Mouse (Mus musculus) CH12.LX (cell line): ENCODE results near the gene Clpb. TPM values are rescaled to one million over a fixed set of nuclear protein-coding genes. Genes with fewer than 3 reads are reported as not detected.

ENCODE experiments used
- DNase-seq: peaks from one replicate; pipeline ENCODE4 v3.0.0-alpha.2; 2013; ENCODE audit errors: extremely low read depth
- H3K27ac ChIP-seq: 2 replicates; pipeline ENCODE4 v1.5.1; 2012; ENCODE audit warnings: low read depth, mild to moderate bottlenecking, control low read depth, moderate library complexity; ENCODE audit not compliant: insufficient read depth
- H3K27me3 ChIP-seq: replicated peaks from 2 replicates; pipeline ENCODE3; 2012; ENCODE audit warnings: inconsistent platforms
- H3K36me3 ChIP-seq, 2 experiments: replicated peaks in 1 of 2; 2 replicates each; pipeline versions ENCODE3 to v1.6.1; 2012; ENCODE audit warnings: inconsistent platforms in 1 of 2, low read length in 1 of 2, mild to moderate bottlenecking in 1 of 2, mixed read lengths in 1 of 2, moderate library complexity in 1 of 2; ENCODE audit not compliant: control insufficient read depth in 1 of 2, insufficient read depth in 1 of 2
- H3K4me1 ChIP-seq, 2 experiments: 2 replicates each; pipeline ENCODE4 v1.6.1; 2012; ENCODE audit warnings: inconsistent platforms in 1 of 2, moderate library complexity in 1 of 2; ENCODE audit not compliant: insufficient read depth in 2 of 2, control insufficient read depth in 1 of 2
- H3K4me2 ChIP-seq: 2 replicates; pipeline ENCODE4 v1.6.1; 2012; ENCODE audit warnings: low read depth, mild to moderate bottlenecking, control low read depth; ENCODE audit not compliant: poor library complexity, insufficient read depth, severe bottlenecking
- H3K4me3 ChIP-seq, 3 experiments: fragments of 150-350 bp in 1 of 3; sonication (generic) in 1 of 3; replicated peaks in 1 of 3; 2 replicates each; pipeline versions ENCODE3 to v1.5.1; 2011 to 2012; ENCODE audit warnings: low read depth in 2 of 3, low read length in 2 of 3, mild to moderate bottlenecking in 2 of 3, moderate library complexity in 2 of 3, control low read depth in 1 of 3, improper control_type of control experiment in 1 of 3, inconsistent platforms in 1 of 3, mixed read lengths in 1 of 3; ENCODE audit not compliant: poor library complexity in 1 of 3
- H3K79me2 ChIP-seq: replicated peaks from 2 replicates; pipeline ENCODE4 v1.6.1; 2012; ENCODE audit warnings: mild to moderate bottlenecking, moderate library complexity; ENCODE audit not compliant: control insufficient read depth, poor library complexity, insufficient read depth, severe bottlenecking; ENCODE audit errors: extremely low read depth
- H3K9ac ChIP-seq: 2 replicates; pipeline ENCODE4 v1.6.1; 2012; ENCODE audit warnings: low read depth, mild to moderate bottlenecking, control low read depth, moderate library complexity; ENCODE audit not compliant: insufficient read depth
- H3K9me3 ChIP-seq: replicated peaks from 2 replicates; pipeline ENCODE3; 2012; ENCODE audit warnings: low read length, inconsistent platforms, mixed read lengths
- CTCF ChIP-seq, 2 experiments: IDR thresholded peaks in 1 of 2; conservative IDR thresholded peaks in 1 of 2; 2 replicates each; pipeline ENCODE4 v1.5.1; 2011 to 2012; ENCODE audit warnings: low read depth in 2 of 2, low read length in 2 of 2, improper control_type of control experiment in 1 of 2, inconsistent platforms in 1 of 2, mild to moderate bottlenecking in 1 of 2, moderate library complexity in 1 of 2
- EP300 ChIP-seq: IDR thresholded peaks from 2 replicates; pipeline ENCODE4 v1.6.1; 2011; ENCODE audit warnings: low read length, improper control_type of control experiment
- GABPA ChIP-seq: IDR thresholded peaks from 2 replicates; pipeline ENCODE4 v1.6.1; 2012; ENCODE audit warnings: low read depth, low read length, improper control_type of control experiment, inconsistent platforms; ENCODE audit not compliant: insufficient replicate concordance
- HCFC1 ChIP-seq: IDR thresholded peaks from 2 replicates; pipeline ENCODE4 v1.6.1; 2012; ENCODE audit warnings: low read depth, mild to moderate bottlenecking, inconsistent platforms, low read length, improper control_type of control experiment
- JUN ChIP-seq: IDR thresholded peaks from 2 replicates; pipeline ENCODE4 v1.6.1; 2011; ENCODE audit warnings: low read depth, mild to moderate bottlenecking, low read length, improper control_type of control experiment, moderate library complexity; ENCODE audit not compliant: insufficient read depth
- KAT2A ChIP-seq: IDR thresholded peaks from 2 replicates; pipeline ENCODE4 v1.6.1; 2012; ENCODE audit warnings: low read length, improper control_type of control experiment, inconsistent platforms; ENCODE audit not compliant: insufficient replicate concordance
- MAZ ChIP-seq: IDR thresholded peaks from 2 replicates; pipeline ENCODE4 v1.6.1; 2012; ENCODE audit warnings: low read depth, mild to moderate bottlenecking, inconsistent platforms, low read length, improper control_type of control experiment, moderate library complexity
- MEF2A ChIP-seq: IDR thresholded peaks from 2 replicates; pipeline ENCODE4 v1.6.1; 2014; ENCODE audit warnings: low read depth, mild to moderate bottlenecking, inconsistent platforms, low read length, improper control_type of control experiment, borderline replicate concordance
- MYC ChIP-seq: IDR thresholded peaks from 2 replicates; pipeline ENCODE4 v1.6.1; 2011; ENCODE audit warnings: low read depth, mild to moderate bottlenecking, improper control_type of control experiment, low read length
- NELFE ChIP-seq: IDR thresholded peaks from 2 replicates; pipeline ENCODE4 v1.6.1; 2011; ENCODE audit warnings: low read depth, low read length, improper control_type of control experiment
- NRF1 ChIP-seq: IDR thresholded peaks from 2 replicates; pipeline ENCODE4 v1.6.1; 2014; ENCODE audit warnings: low read depth, mild to moderate bottlenecking, inconsistent platforms, low read length, improper control_type of control experiment, moderate library complexity
- POLR2A ChIP-seq: IDR thresholded peaks from 2 replicates; pipeline ENCODE4 v1.6.1; 2011; ENCODE audit warnings: low read depth, mild to moderate bottlenecking, improper control_type of control experiment, low read length
- POLR2AphosphoS2 ChIP-seq: IDR thresholded peaks from 2 replicates; pipeline ENCODE4 v1.6.1; 2011; ENCODE audit warnings: low read depth, low read length, improper control_type of control experiment
- SIN3A ChIP-seq: IDR thresholded peaks from 2 replicates; pipeline ENCODE4 v1.6.1; 2012; ENCODE audit warnings: low read length, improper control_type of control experiment, inconsistent platforms
- SMC3 ChIP-seq: IDR thresholded peaks from 2 replicates; pipeline ENCODE4 v1.6.1; 2011; ENCODE audit warnings: low read depth, low read length, improper control_type of control experiment
- UBTF ChIP-seq: IDR thresholded peaks from 2 replicates; pipeline ENCODE4 v1.6.1; 2012; ENCODE audit warnings: low read depth, mild to moderate bottlenecking, inconsistent platforms, low read length, improper control_type of control experiment, moderate library complexity
- USF1 ChIP-seq: IDR thresholded peaks from 2 replicates; pipeline ENCODE4 v1.6.1; 2014; ENCODE audit warnings: low read depth, mild to moderate bottlenecking, inconsistent platforms, low read length, improper control_type of control experiment
- ZKSCAN1 ChIP-seq: IDR thresholded peaks from 2 replicates; pipeline ENCODE4 v1.6.1; 2012; ENCODE audit warnings: low read depth, inconsistent platforms, low read length, improper control_type of control experiment, borderline replicate concordance
- ZMIZ1 ChIP-seq: IDR thresholded peaks from 2 replicates; pipeline ENCODE4 v1.6.1; 2012; ENCODE audit warnings: low read depth, mild to moderate bottlenecking, inconsistent platforms, low read length, improper control_type of control experiment
- ZNF384 ChIP-seq: IDR thresholded peaks from 2 replicates; pipeline ENCODE4 v1.6.1; 2012; ENCODE audit warnings: low read depth, low read length, improper control_type of control experiment, inconsistent platforms
- dilution Hi-C: fragments of 300-500 bp; cut with MboI; formaldehyde crosslinking; loops from 2 replicates; pipeline ENCODE4 v1.14.3; 2020; ENCODE audit warnings: low sequenced_read_pairs; ENCODE audit not compliant: extremely low pct_unique_long_range_greater_than_20kb, extremely low pct_ligation_motif_present
- in situ Hi-C: fragments of 300-500 bp; cut with MboI; formaldehyde crosslinking; loops from 3 replicates; pipeline ENCODE4 v1.14.3; 2019; ENCODE audit warnings: low sequenced_read_pairs, low pct_ligation_motif_present, low pct_unique_long_range_greater_than_20kb, mixed read lengths
- polyA plus RNA-seq: library from polyadenylated mRNA; unstranded; fragments of >175 nt; gene quantifications from 2 replicates; pipeline ENCODE4 v1.2.1, GENCODE M21; 2012; ENCODE audit warnings: low read depth; ENCODE audit not compliant: insufficient read length
- total RNA-seq, 2 experiments: library from RNA; depleted of rRNA; stranded (reverse); fragments of 300-350 nt in 1 of 2; fragments of >200 nt in 1 of 2; gene quantifications; 2 replicates each; pipeline ENCODE4 v1.2.3; 2012 to 2014

The Clpb gene
- total and polyA plus RNA-seq, 3 experiments: 25.5 to 68.4 (median 41.7) TPM

DNA sequence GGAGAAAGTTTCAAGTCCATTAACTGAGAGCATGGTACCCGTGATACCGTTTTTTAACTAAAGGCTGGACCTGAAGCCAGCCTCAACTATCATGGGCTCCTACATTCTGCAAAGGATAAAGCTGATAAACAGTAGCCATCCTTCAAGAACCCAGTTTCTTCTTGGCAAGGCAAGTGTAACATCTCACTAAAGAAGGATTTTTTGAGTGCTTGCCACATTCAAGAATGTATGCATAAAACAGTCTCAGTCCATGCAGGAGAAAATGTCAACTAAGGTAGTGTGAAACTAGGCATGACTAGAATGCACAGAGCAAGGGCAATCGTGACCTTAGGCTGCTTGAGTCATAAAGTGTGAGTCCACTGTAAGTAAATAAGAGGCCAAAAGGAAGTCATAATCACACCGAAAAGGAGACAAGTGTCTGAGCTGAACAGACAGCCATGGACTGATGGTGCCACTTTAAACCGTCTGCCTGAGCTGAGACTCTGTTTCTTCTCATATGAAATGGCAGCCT, 51.7 kb downstream of the Clpb start:
- H3K4me1 ChIP-seq: no peaks in the 10 kb centered on the region
- TF ChIP-seq UBTF (no peak), MEF2A (no peak), ZKSCAN1 (no peak), GABPA (no peak), ZNF384 (no peak), HCFC1 (no peak), MAZ (no peak), EP300 (no peak), JUN (no peak), MYC (no peak), USF1 (no peak), POLR2A (no peak), ZMIZ1 (no peak), CTCF (conservative IDR thresholded peaks at IDR 0.05 in 1 of 2, IDR thresholded peaks at IDR 0.05 in 1 of 2; ENCODE audit: low read depth in 2 of 2, low read length in 2 of 2) (no peak), SIN3A (no peak), SMC3 (no peak), NRF1 (no peak), POLR2AphosphoS2 (no peak)
- dilution Hi-C loops: no loop called here
- H3K9me3 ChIP-seq: no peaks in the 10 kb centered on the region
- H3K27ac ChIP-seq: no peak overlapping the region
- DNase-seq: no peak
- peaks cover 3 to 62% of the 10 kb centered on the region in 2 experiments for H3K36me3 ChIP-seq
- H3K9ac ChIP-seq: no peak overlapping the region
- in situ Hi-C loops: no loop called here
- no peak overlapping the region for H3K4me3 ChIP-seq
- H3K4me2 ChIP-seq: no peak overlapping the region
- no peaks in the 10 kb centered on the region for H3K79me2 ChIP-seq
- no peaks in the 10 kb centered on the region for H3K27me3 ChIP-seq

DNA sequence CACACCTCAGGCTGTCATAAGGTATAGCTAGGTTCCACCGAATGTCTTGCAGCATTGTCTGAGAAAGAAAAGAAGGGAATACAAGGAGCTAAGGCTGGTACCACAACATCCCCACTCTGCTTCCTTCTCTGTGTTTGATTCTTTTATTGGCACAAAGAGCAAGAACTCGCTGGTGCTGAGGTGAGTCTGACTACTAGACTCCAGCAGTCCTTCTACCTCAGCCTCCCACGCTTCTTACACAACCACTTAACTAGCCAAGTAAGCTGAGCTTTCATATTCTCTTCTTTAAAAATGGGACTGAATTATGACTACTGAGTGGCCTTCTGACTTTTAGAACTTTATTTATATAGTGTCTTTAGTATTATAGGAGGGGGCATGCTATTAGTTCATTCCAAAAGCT, 56.9 kb downstream of the Clpb start:
- no peaks in the 10 kb centered on the region for H3K79me2 ChIP-seq
- no peak overlapping the region for H3K9ac ChIP-seq
- TF ChIP-seq KAT2A (no peak), NELFE (no peak)
- no peak for DNase-seq
- dilution Hi-C loops: no loop called here
- in situ Hi-C loops: no loop called here
- H3K4me2 ChIP-seq: no peak overlapping the region
- H3K4me3 ChIP-seq: no peak overlapping the region
- H3K27me3 ChIP-seq: no peaks in the 10 kb centered on the region
- H3K27ac ChIP-seq: no peak overlapping the region
- peaks cover 16 to 62% of the 10 kb centered on the region in 2 experiments for H3K36me3 ChIP-seq
- no peaks in the 10 kb centered on the region for H3K4me1 ChIP-seq
- H3K9me3 ChIP-seq: no peaks in the 10 kb centered on the region
